Mouse (Mus musculus): Measurements from ENCODE around the gene Bicral. TPM values are rescaled to one million over a fixed set of nuclear protein-coding genes. Genes with fewer than 3 reads are reported as not detected.
A peak's percentile ranks its signal among the peaks of the same experiment; 100 is the strongest.

The Bicral gene
- polyA plus RNA-seq, 1 experiment from 2014 or later: 1.8 TPM

- H3K36me3 ChIP-seq (replicated peaks; ENCODE audit: insufficient read depth, low read length): no peaks in the 10 kb centered on the region
- 0 out of 2 replicates have a peak overlapping the region, but pooled peaks have one; percentile 4 for H3K9ac ChIP-seq (replicated peaks)
- H3K27ac ChIP-seq (ENCODE audit: low read depth): peak overlapping the region; percentile 67
- no peak overlapping the region for H3K4me3 ChIP-seq (ENCODE audit: low read depth, low read length)
- H3K4me2 ChIP-seq (ENCODE audit: low read depth, low read length): no peak overlapping the region
- no peaks in the 10 kb centered on the region for H3K9me3 ChIP-seq (ENCODE audit: low read length)
- peaks cover 25% of the 10 kb centered on the region for H3K4me1 ChIP-seq (ENCODE audit: insufficient read depth)
- H3K27me3 ChIP-seq (ENCODE audit: insufficient read depth, low read length): no peaks in the 10 kb centered on the region
- 76% methylated on average over 5 of the region's 5 CpGs for WGBS (ENCODE audit: insufficient replicate concordance)
- DNase-seq (no peak), ATAC-seq (no peak)
- TF ChIP-seq CTCF (IDR thresholded peaks at IDR 0.05; ENCODE audit: low read depth) (no peak), EP300 (IDR thresholded peaks at IDR 0.05; ENCODE audit: low read depth) (no peak)
Observed at GRCm38 (mm10) chr17:46877061-46877460, 18.8 kb upstream of the Bicral start.

DNA sequence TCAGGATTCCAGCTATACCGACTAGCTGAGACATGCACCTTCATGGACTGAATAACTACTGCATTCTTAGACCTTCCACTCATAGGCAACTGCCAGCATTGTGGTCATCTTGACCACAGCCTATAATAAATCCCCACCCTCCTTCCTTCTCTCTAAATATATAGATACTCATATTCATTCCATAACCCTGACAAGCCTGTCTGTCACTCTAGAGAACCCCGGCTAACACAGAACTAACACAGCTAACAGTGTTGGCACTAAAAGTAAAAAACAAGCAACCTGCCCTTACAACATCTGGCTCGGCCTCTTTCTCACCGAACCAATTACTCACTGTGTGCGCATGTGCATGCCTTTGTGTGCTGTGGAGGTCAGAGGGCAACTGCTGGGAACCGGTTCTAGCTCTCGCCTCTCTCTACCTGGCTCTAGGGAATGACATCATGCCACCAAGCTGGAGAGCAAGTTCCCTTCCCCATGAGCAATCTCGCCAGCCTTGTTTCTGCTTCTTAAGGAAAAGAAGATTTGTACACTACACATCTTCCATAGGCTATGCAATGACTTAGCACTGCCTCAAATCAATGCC lies 18.2 kb upstream of the Bicral start:
- 61% methylated on average over 8 of the region's 8 CpGs for WGBS (ENCODE audit: insufficient replicate concordance)
- Histone ChIP-seq H3K9ac (replicated peaks) (peak overlapping the region; percentile 16; the same call in 1 of the 2 replicates), H3K9me3 (ENCODE audit: low read length) (no peaks in the 10 kb centered on the region), H3K4me3 (ENCODE audit: low read depth, low read length) (no peak overlapping the region), H3K4me2 (ENCODE audit: low read depth, low read length) (no peak overlapping the region), H3K4me1 (ENCODE audit: insufficient read depth) (peaks cover 27% of the 10 kb centered on the region), H3K27me3 (ENCODE audit: insufficient read depth, low read length) (no peaks in the 10 kb centered on the region), H3K27ac (ENCODE audit: low read depth) (peak overlapping the region; percentile 75), H3K36me3 (replicated peaks; ENCODE audit: insufficient read depth, low read length) (no peaks in the 10 kb centered on the region)
- DNase-seq (peak; percentile 69), ATAC-seq (peak; percentile 90)
- TF ChIP-seq CTCF (IDR thresholded peaks at IDR 0.05; ENCODE audit: low read depth) (no peak), EP300 (IDR thresholded peaks at IDR 0.05; ENCODE audit: low read depth) (no peak)

GRCm38 (mm10) chr17:46875626-46876025 lies 17.3 kb upstream of the Bicral start:
- Histone ChIP-seq H3K4me2 (ENCODE audit: low read depth, low read length) (no peak overlapping the region), H3K9me3 (ENCODE audit: low read length) (no peaks in the 10 kb centered on the region), H3K4me3 (ENCODE audit: low read depth, low read length) (no peak overlapping the region), H3K36me3 (replicated peaks; ENCODE audit: insufficient read depth, low read length) (no peaks in the 10 kb centered on the region), H3K27me3 (ENCODE audit: insufficient read depth, low read length) (no peaks in the 10 kb centered on the region), H3K9ac (replicated peaks) (no peak overlapping the region), H3K27ac (ENCODE audit: low read depth) (peak overlapping the region; percentile 75), H3K4me1 (ENCODE audit: insufficient read depth) (peaks cover 27% of the 10 kb centered on the region)
- DNase-seq: no peak
- no peak for ATAC-seq
- 71% methylated on average over 3 of the region's 3 CpGs for WGBS (ENCODE audit: insufficient replicate concordance)
- TF ChIP-seq CTCF (IDR thresholded peaks at IDR 0.05; ENCODE audit: low read depth) (peak; percentile 64), EP300 (IDR thresholded peaks at IDR 0.05; ENCODE audit: low read depth) (no peak)

- Histone ChIP-seq H3K4me3 (ENCODE audit: low read depth, low read length) (no peak overlapping the region), H3K9me3 (ENCODE audit: low read length) (no peaks in the 10 kb centered on the region), H3K9ac (replicated peaks) (no peak overlapping the region), H3K4me2 (ENCODE audit: low read depth, low read length) (no peak overlapping the region), H3K4me1 (ENCODE audit: insufficient read depth) (peaks cover 23% of the 10 kb centered on the region), H3K27me3 (ENCODE audit: insufficient read depth, low read length) (no peaks in the 10 kb centered on the region), H3K27ac (ENCODE audit: low read depth) (no peak overlapping the region), H3K36me3 (replicated peaks; ENCODE audit: insufficient read depth, low read length) (no peaks in the 10 kb centered on the region)
- TF ChIP-seq EP300 (IDR thresholded peaks at IDR 0.05; ENCODE audit: low read depth) (no peak), CTCF (IDR thresholded peaks at IDR 0.05; ENCODE audit: low read depth) (no peak)
- no peak for DNase-seq
- WGBS (ENCODE audit: insufficient replicate concordance): 39% methylated on average over 10 of the region's 10 CpGs
- ATAC-seq: no peak
Observed at GRCm38 (mm10) chr17:46874133-46874532, 15.9 kb upstream of the Bicral start.

GRCm38 (mm10) chr17:46872806-46873205 lies 14.5 kb upstream of the Bicral start:
- H3K4me2 ChIP-seq (ENCODE audit: low read depth, low read length): peak overlapping the region; percentile 23; the same call in 1 of the 2 replicates
- TF ChIP-seq EP300 (IDR thresholded peaks at IDR 0.05; ENCODE audit: low read depth): no peak
- TF ChIP-seq CTCF (IDR thresholded peaks at IDR 0.05; ENCODE audit: low read depth): no peak
- H3K36me3 ChIP-seq (replicated peaks; ENCODE audit: insufficient read depth, low read length): no peaks in the 10 kb centered on the region
- peak overlapping the region; percentile 16; the same call in 1 of the 2 replicates for H3K9ac ChIP-seq (replicated peaks)
- no peaks in the 10 kb centered on the region for H3K9me3 ChIP-seq (ENCODE audit: low read length)
- peak overlapping the region; percentile 71 for H3K27ac ChIP-seq (ENCODE audit: low read depth)
- ATAC-seq: peak; percentile 61
- no peaks in the 10 kb centered on the region for H3K27me3 ChIP-seq (ENCODE audit: insufficient read depth, low read length)
- no peak for DNase-seq
- H3K4me1 ChIP-seq (ENCODE audit: insufficient read depth): peaks cover 23% of the 10 kb centered on the region
- 61% methylated on average over 7 of the region's 7 CpGs for WGBS (ENCODE audit: insufficient replicate concordance)
- H3K4me3 ChIP-seq (ENCODE audit: low read depth, low read length): no peak overlapping the region

GRCm38 (mm10) chr17:46870913-46871312 lies 12.6 kb upstream of the Bicral start:
- Histone ChIP-seq H3K27ac (ENCODE audit: low read depth) (no peak overlapping the region), H3K9ac (replicated peaks) (no peak overlapping the region), H3K4me3 (ENCODE audit: low read depth, low read length) (no peak overlapping the region), H3K27me3 (ENCODE audit: insufficient read depth, low read length) (no peaks in the 10 kb centered on the region), H3K4me1 (ENCODE audit: insufficient read depth) (peaks cover 17% of the 10 kb centered on the region), H3K4me2 (ENCODE audit: low read depth, low read length) (no peak overlapping the region), H3K36me3 (replicated peaks; ENCODE audit: insufficient read depth, low read length) (no peaks in the 10 kb centered on the region), H3K9me3 (ENCODE audit: low read length) (no peaks in the 10 kb centered on the region)
- 33% methylated on average over 1 of the region's 1 CpGs for WGBS (ENCODE audit: insufficient replicate concordance)
- TF ChIP-seq CTCF (IDR thresholded peaks at IDR 0.05; ENCODE audit: low read depth) (no peak), EP300 (IDR thresholded peaks at IDR 0.05; ENCODE audit: low read depth) (no peak)
- no peak for DNase-seq
- ATAC-seq: no peak

All from liver, postnatal 0 days (tissue).